ENCODE assay signal across 8 mouse cellular contexts in the genomic region with DNA sequence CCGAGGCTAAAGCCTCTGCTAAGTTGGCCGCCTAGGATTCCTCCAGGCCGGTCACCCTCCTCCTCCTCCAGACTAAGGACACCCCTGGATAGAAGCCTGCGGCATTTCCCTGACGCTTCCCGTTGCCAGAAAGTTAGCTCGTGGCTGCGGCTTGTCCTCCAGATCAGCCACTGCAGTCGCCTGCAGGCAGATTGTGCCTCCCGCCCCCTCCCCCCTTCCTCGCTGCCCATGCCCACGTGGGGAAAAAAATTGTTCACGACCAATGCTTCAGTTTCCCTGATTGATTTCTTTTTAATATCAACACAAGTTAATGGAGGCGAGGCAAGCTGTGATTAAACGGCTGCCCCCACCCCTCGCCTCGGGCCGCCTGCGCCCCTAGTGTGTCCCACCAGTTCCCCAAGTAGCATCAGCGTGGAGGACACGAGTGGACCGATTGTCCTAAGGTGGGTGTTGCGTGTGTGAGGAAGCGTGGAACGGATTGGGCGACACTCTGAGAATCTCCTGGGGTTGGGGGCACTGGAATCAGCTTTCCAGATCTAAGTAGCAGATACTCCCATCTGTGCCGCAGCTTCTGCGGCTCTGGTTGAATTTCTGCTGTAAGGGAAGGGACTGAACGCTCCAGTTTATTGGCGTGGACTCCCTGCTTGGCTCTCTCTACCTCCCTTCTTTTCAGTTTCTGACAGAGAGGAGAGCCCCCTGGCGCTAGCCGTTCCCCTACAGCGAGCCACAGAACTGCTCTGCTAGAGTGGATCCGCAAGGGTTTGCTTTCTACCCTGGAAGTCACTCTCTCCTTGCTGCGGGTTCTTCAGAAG. TPM values are rescaled to one million over a fixed set of nuclear protein-coding genes. Genes with fewer than 3 reads are reported as not detected.
DNase-seq lines count a peak whose midpoint lies in the region; ATAC-seq and TF ChIP-seq lines count a peak whose summit lies in the region.

No protein-coding gene starts in this region.

- WGBS in forebrain, embryonic 11.5 days = 1% methylated on average over 35 of the region's 35 CpGs
- 1% methylated on average over 35 of the region's 35 CpGs for WGBS in hindbrain, embryonic 13.5 days
- WGBS in liver, embryonic 11.5 days = 1% methylated on average over 35 of the region's 35 CpGs

- H3K9ac ChIP-seq in forebrain, embryonic 11.5 days (ENCODE audit: low read length) = peak overlapping the region; percentile 63
- peak overlapping the region; percentile 87 for H3K9ac ChIP-seq in hindbrain, embryonic 13.5 days
- 0 out of 2 replicates have a peak overlapping the region, but pooled peaks have one; percentile 52 for H3K9ac ChIP-seq in liver, embryonic 11.5 days (ENCODE audit: low read depth, low read length)

- peaks cover 60% of the 10 kb centered on the region for H3K27me3 ChIP-seq in G1E (ENCODE audit: insufficient read depth, low read length)
- H3K27me3 ChIP-seq in forebrain, embryonic 11.5 days (ENCODE audit: control insufficient read depth, insufficient read depth, low read length) = peaks cover 41% of the 10 kb centered on the region
- peaks cover 18% of the 10 kb centered on the region for H3K27me3 ChIP-seq in hindbrain, embryonic 13.5 days
- H3K27me3 ChIP-seq in liver, embryonic 11.5 days (replicated peaks; ENCODE audit: control insufficient read depth, insufficient read depth, low read length) = peaks cover 70% of the 10 kb centered on the region

- no peak overlapping the region for H3K27ac ChIP-seq in forebrain, embryonic 11.5 days (ENCODE audit: low read depth, low read length)
- H3K27ac ChIP-seq in hindbrain, embryonic 13.5 days = peak overlapping the region; percentile 94
- no peak overlapping the region for H3K27ac ChIP-seq in liver, embryonic 11.5 days (ENCODE audit: low read depth, low read length)

- peak overlapping the region; percentile 95 for H3K4me2 ChIP-seq in forebrain, embryonic 11.5 days (ENCODE audit: low read depth, low read length, severe bottlenecking)
- H3K4me2 ChIP-seq in hindbrain, embryonic 13.5 days = peak overlapping the region; percentile 86
- H3K4me2 ChIP-seq in liver, embryonic 11.5 days = peak overlapping the region; percentile 72

- H3K9me3 ChIP-seq in G1E (replicated peaks) = peaks cover 4% of the 10 kb centered on the region; the same call in 1 of the 2 replicates
- no peaks in the 10 kb centered on the region for H3K9me3 ChIP-seq in forebrain, embryonic 11.5 days (ENCODE audit: control insufficient read depth, low read length)
- H3K9me3 ChIP-seq in hindbrain, embryonic 13.5 days = no peaks in the 10 kb centered on the region
- H3K9me3 ChIP-seq in liver, embryonic 11.5 days (ENCODE audit: control insufficient read depth, low read length) = no peaks in the 10 kb centered on the region

- no peak for TF ChIP-seq CTCF in G1E (IDR thresholded peaks at IDR 0.05; ENCODE audit: low read depth, low read length)

- DNase-seq in cerebellum, postnatal 14 days = peak; percentile 48 to 50
- no peak for DNase-seq in cerebellum, adult 11 months
- no peak for DNase-seq in G1E (ENCODE audit: low spot score)
- peak; percentile 70 for DNase-seq in forebrain, embryonic 11.5 days (ENCODE audit: low spot score)
- peak; percentile 57 for DNase-seq in liver, embryonic 11.5 days (ENCODE audit: low spot score)
- peak; percentile 66 for DNase-seq in neural tube, embryonic 10.5 days (ENCODE audit: extremely low spot score, low spot score)
- no peak for DNase-seq in spleen, adult 12 weeks (ENCODE audit: low spot score)

- no peak for ATAC-seq in G1E (ENCODE audit: extremely low read depth, insufficient number of reproducible peaks, low FRiP score, poor library complexity, severe bottlenecking)
- ATAC-seq in forebrain, embryonic 11.5 days (replicated peaks; ENCODE audit: low FRiP score) = no peak
- 0 out of 2 replicates have a peak, but pooled peaks have one; percentile 4 for ATAC-seq in hindbrain, embryonic 13.5 days (ENCODE audit: low FRiP score)
- 0 out of 2 replicates have a peak, but pooled peaks have one; percentile 4 for ATAC-seq in liver, embryonic 11.5 days (replicated peaks; ENCODE audit: low FRiP score)

- 0 out of 2 replicates have a peak overlapping the region, but pooled peaks have one; percentile 15 for H3K4me3 ChIP-seq in G1E (ENCODE audit: low read depth, low read length)
- peak overlapping the region; percentile 63 for H3K4me3 ChIP-seq in forebrain, embryonic 11.5 days (ENCODE audit: low read depth, low read length)
- H3K4me3 ChIP-seq in hindbrain, embryonic 13.5 days = peak overlapping the region; percentile 79
- peak overlapping the region; percentile 53 for H3K4me3 ChIP-seq in liver, embryonic 11.5 days (ENCODE audit: low read depth, low read length)

- no peaks in the 10 kb centered on the region; the same call in 1 of the 2 replicates for H3K4me1 ChIP-seq in G1E (ENCODE audit: insufficient read depth, low read depth, low read length)
- peaks cover 18% of the 10 kb centered on the region for H3K4me1 ChIP-seq in forebrain, embryonic 11.5 days (replicated peaks; ENCODE audit: control insufficient read depth, insufficient read depth, low read length)
- peaks cover 68% of the 10 kb centered on the region for H3K4me1 ChIP-seq in hindbrain, embryonic 13.5 days (replicated peaks)
- H3K4me1 ChIP-seq in liver, embryonic 11.5 days (replicated peaks; ENCODE audit: control insufficient read depth, insufficient read depth, low read length) = peaks cover 3% of the 10 kb centered on the region; the same call in 1 of the 2 replicates

- no peaks in the 10 kb centered on the region for H3K36me3 ChIP-seq in G1E (replicated peaks)
- H3K36me3 ChIP-seq in forebrain, embryonic 11.5 days (ENCODE audit: control insufficient read depth, insufficient read depth, low read length) = no peaks in the 10 kb centered on the region
- H3K36me3 ChIP-seq in hindbrain, embryonic 13.5 days = no peaks in the 10 kb centered on the region
- H3K36me3 ChIP-seq in liver, embryonic 11.5 days (ENCODE audit: control insufficient read depth, insufficient read depth, low read length) = no peaks in the 10 kb centered on the region

RNA-seq across cellular contexts. Expression of a gene that starts 4.2 kb away (rescaled TPM):
- 0.44 TPM in 1 of 2 replicates, not detected in the other for total RNA-seq in G1E (2014; fragmentation: Nextera tagmentation)
- 0.12 and 0.16 TPM in 2 replicates for total RNA-seq in G1E (2017)
- polyA plus RNA-seq in G1E (2012) = 0.07 and 0.10 TPM in 2 replicates
- polyA plus RNA-seq in forebrain, embryonic 11.5 days (2014; fragmentation: Nextera tagmentation; extraction: Ambion mirVana) = 20.7 and 21.1 TPM in 2 replicates
- 34.8 and 35.7 TPM in 2 replicates for polyA plus RNA-seq in hindbrain, embryonic 13.5 days (2015; fragmentation: Nextera tagmentation; extraction: Ambion mirVana)
- polyA plus RNA-seq in liver, embryonic 11.5 days (2014; fragmentation: Nextera tagmentation; extraction: Ambion mirVana) = 5.2 and 6.2 TPM in 2 replicates

Comparison
In these comparisons a context has a peak if more than half of its experiments do, and no peak if none do; other contexts are left out.
1. DNase-seq: peak in cerebellum, postnatal 14 days (2 of 2), forebrain, embryonic 11.5 days (single experiment), liver, embryonic 11.5 days (single experiment) and neural tube, embryonic 10.5 days (single experiment); none in cerebellum, adult 11 months (single experiment), G1E (single experiment) and spleen, adult 12 weeks (single experiment).
2. ATAC-seq: peak in hindbrain, embryonic 13.5 days (single experiment) and liver, embryonic 11.5 days (single experiment); none in G1E (single experiment) and forebrain, embryonic 11.5 days (single experiment).
3. H3K4me3 ChIP-seq: peak in every context shown above with its lines; median percentile 79 in hindbrain, embryonic 13.5 days; 63 in forebrain, embryonic 11.5 days; 53 in liver, embryonic 11.5 days; 15 in G1E.
4. Peak in every context shown above with its lines, with median percentiles within 50 percentile points of each other: H3K4me2 ChIP-seq and H3K9ac ChIP-seq.